Mouse (Mus musculus): ENCODE measurements around the gene Olfm2. TPM values are rescaled to one million over a fixed set of nuclear protein-coding genes. Genes with fewer than 3 reads are reported as not detected.

The Olfm2 gene
- polyA plus RNA-seq, 1 experiment from 2014 or later, result 202 TPM

DNA sequence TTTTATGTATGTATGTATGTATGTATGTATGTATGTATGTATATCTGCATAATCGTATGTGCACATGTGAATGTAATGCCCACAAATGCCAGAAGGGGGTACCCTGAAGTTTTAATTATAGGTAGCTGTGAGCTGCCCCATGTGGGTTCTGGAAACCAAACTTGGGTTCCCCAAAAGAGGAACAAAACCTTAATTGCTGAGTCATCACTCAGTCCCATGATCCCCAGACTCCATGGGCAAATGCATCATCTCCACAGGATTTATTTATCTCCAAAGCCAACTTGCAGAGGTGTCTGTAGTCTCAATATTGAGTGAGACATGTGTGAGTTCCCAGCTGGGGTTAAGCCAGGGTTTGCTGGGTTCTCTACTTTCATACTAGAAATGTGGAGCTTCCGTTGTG, 8.9 kb downstream of the Olfm2 start:
- Histone ChIP-seq H3K4me2 (ENCODE audit: low read depth, low read length) (no peak overlapping the region), H3K9me3 (ENCODE audit: control insufficient read depth, low read length) (no peaks in the 10 kb centered on the region), H3K9ac (replicated peaks; ENCODE audit: low read depth, low read length) (no peak overlapping the region), H3K36me3 (ENCODE audit: control insufficient read depth, insufficient read depth, low read length) (no peaks in the 10 kb centered on the region), H3K4me3 (ENCODE audit: low read depth, low read length) (no peak overlapping the region), H3K27ac (ENCODE audit: low read depth, low read length) (no peak overlapping the region), H3K27me3 (ENCODE audit: control insufficient read depth, insufficient read depth, low read length) (no peaks in the 10 kb centered on the region), H3K4me1 (ENCODE audit: control insufficient read depth, insufficient read depth, low read length) (no peaks in the 10 kb centered on the region)
- ATAC-seq (ENCODE audit: low read depth), result no peak
- 100% methylated on average over 2 of the region's 2 CpGs for WGBS

DNA sequence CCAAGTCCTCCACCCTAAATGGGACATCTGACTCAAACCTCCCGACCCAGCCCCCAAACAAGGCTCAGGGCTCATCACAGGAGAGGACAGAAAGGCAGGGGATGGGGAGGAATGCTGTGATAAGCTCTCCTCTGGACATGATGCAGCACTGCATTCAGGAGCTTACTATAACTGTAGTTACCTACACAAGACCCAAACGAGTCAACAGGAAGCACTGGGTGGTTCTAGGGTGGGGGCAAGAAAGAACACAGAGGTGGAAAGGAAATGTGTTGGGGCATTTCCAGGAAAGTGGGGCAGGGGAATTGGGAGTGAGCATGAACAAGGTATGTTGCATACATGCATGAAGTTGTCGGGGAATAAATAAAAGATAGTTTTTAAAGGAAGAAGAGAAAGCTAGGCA, 11.5 kb downstream of the Olfm2 start:
- no peaks in the 10 kb centered on the region for H3K27me3 ChIP-seq (ENCODE audit: control insufficient read depth, insufficient read depth, low read length)
- no peak overlapping the region for H3K4me3 ChIP-seq (ENCODE audit: low read depth, low read length)
- whole genome bisulfite sequencing, result 73% methylated on average over 3 of the region's 3 CpGs
- no peak for ATAC-seq (ENCODE audit: low read depth)
- H3K4me1 ChIP-seq (ENCODE audit: control insufficient read depth, insufficient read depth, low read length), result no peaks in the 10 kb centered on the region
- H3K9ac ChIP-seq (replicated peaks; ENCODE audit: low read depth, low read length), result no peak overlapping the region
- H3K36me3 ChIP-seq (ENCODE audit: control insufficient read depth, insufficient read depth, low read length), result no peaks in the 10 kb centered on the region
- no peak overlapping the region for H3K27ac ChIP-seq (ENCODE audit: low read depth, low read length)
- no peak overlapping the region for H3K4me2 ChIP-seq (ENCODE audit: low read depth, low read length)
- H3K9me3 ChIP-seq (ENCODE audit: control insufficient read depth, low read length), result no peaks in the 10 kb centered on the region

DNA sequence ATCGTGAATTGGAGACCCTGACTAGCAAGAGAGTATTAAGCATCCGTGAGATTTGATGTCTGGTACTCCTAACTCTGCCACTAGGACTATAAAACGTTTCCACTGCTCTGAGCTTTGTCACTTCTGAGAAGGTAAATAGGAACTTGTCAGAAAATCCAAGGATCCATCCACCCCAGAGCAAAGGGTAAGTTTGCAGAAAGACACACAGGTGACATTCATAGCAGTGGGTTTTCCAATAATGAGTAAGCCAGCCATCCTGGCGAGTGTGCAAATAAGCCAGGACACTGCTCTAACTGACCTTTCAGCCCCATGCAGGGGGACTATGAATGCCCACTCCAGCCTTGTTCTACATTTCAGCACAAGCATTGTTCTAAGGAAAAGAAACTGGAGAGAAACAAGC, 14.4 kb downstream of the Olfm2 start:
- peaks cover 6% of the 10 kb centered on the region for H3K4me1 ChIP-seq (ENCODE audit: control insufficient read depth, insufficient read depth, low read length)
- no peaks in the 10 kb centered on the region for H3K36me3 ChIP-seq (ENCODE audit: control insufficient read depth, insufficient read depth, low read length)
- no peak overlapping the region for H3K4me2 ChIP-seq (ENCODE audit: low read depth, low read length)
- 60% methylated on average over 4 of the region's 4 CpGs for WGBS
- H3K9ac ChIP-seq (replicated peaks; ENCODE audit: low read depth, low read length), result no peak overlapping the region
- no peaks in the 10 kb centered on the region for H3K9me3 ChIP-seq (ENCODE audit: control insufficient read depth, low read length)
- no peaks in the 10 kb centered on the region for H3K27me3 ChIP-seq (ENCODE audit: control insufficient read depth, insufficient read depth, low read length)
- ATAC-seq (ENCODE audit: low read depth), result no peak
- no peak overlapping the region for H3K27ac ChIP-seq (ENCODE audit: low read depth, low read length)
- H3K4me3 ChIP-seq (ENCODE audit: low read depth, low read length), result no peak overlapping the region

DNA sequence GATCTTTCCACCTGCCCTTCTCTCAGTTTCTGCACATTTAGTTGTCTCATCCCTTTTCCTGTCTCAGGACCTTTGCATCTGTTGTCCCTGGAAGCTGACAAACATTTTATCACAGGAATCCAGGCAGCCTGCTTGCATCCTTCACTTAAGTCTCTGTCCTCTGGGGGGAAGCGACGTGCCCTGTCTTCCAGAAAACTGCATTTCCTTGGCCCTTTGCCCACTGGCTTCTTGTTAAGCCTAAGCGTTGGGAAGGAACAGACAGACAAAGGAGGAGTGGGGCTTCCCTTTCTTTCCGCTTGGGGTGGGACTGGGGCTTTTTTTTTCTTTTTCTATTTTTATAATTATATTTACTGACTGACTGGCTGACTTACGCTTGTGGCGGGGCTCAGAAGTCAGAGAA, 16.7 kb downstream of the Olfm2 start:
- H3K27me3 ChIP-seq (ENCODE audit: control insufficient read depth, insufficient read depth, low read length), result no peaks in the 10 kb centered on the region
- H3K4me2 ChIP-seq (ENCODE audit: low read depth, low read length), result no peak overlapping the region
- H3K9me3 ChIP-seq (ENCODE audit: control insufficient read depth, low read length), result no peaks in the 10 kb centered on the region
- 58% methylated on average over 6 of the region's 6 CpGs for WGBS
- H3K4me1 ChIP-seq (ENCODE audit: control insufficient read depth, insufficient read depth, low read length), result peaks cover 19% of the 10 kb centered on the region
- H3K27ac ChIP-seq (ENCODE audit: low read depth, low read length), result no peak overlapping the region
- H3K4me3 ChIP-seq (ENCODE audit: low read depth, low read length), result no peak overlapping the region
- H3K9ac ChIP-seq (replicated peaks; ENCODE audit: low read depth, low read length), result no peak overlapping the region
- no peaks in the 10 kb centered on the region for H3K36me3 ChIP-seq (ENCODE audit: control insufficient read depth, insufficient read depth, low read length)
- ATAC-seq (ENCODE audit: low read depth), result no peak

DNA sequence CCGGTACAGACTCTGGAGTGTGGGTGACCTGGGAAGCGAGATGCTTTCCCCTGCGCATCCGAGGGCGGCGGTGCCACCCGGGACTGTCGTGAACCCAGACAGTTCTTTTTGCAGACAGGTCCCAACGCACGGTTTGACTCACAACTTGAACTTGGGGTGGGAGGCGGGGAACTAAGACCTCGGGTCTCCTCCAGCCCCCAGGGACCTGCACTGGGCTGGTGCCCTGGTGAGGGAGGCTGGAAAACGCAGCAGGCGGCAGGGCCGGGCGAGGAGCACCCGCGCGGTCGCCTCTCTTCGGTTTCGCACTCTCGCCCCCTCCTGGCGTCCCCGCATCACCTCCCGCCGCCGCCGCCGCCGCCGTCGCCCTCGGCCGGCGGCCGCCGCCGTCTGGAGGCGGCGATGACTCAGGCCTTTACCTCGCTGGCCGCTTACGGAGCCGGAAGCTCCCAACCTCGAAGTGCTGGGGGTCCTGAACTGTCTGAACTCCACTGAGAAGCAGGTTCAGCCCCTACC, 18.5 kb downstream of the Olfm2 start:
- Histone ChIP-seq H3K4me3 (ENCODE audit: low read depth, low read length) (peak overlapping the region; percentile 58), H3K4me2 (ENCODE audit: low read depth, low read length) (peak overlapping the region; percentile 98), H3K4me1 (ENCODE audit: control insufficient read depth, insufficient read depth, low read length) (peaks cover 19% of the 10 kb centered on the region), H3K27ac (ENCODE audit: low read depth, low read length) (0 out of 2 replicates have a peak overlapping the region, but pooled peaks have one; percentile 29), H3K9ac (replicated peaks; ENCODE audit: low read depth, low read length) (peak overlapping the region; percentile 76), H3K36me3 (ENCODE audit: control insufficient read depth, insufficient read depth, low read length) (no peaks in the 10 kb centered on the region), H3K27me3 (ENCODE audit: control insufficient read depth, insufficient read depth, low read length) (no peaks in the 10 kb centered on the region), H3K9me3 (ENCODE audit: control insufficient read depth, low read length) (no peaks in the 10 kb centered on the region)
- WGBS, result 0% methylated on average over 42 of the region's 46 CpGs
- ATAC-seq (ENCODE audit: low read depth), result peak; percentile 50

DNA sequence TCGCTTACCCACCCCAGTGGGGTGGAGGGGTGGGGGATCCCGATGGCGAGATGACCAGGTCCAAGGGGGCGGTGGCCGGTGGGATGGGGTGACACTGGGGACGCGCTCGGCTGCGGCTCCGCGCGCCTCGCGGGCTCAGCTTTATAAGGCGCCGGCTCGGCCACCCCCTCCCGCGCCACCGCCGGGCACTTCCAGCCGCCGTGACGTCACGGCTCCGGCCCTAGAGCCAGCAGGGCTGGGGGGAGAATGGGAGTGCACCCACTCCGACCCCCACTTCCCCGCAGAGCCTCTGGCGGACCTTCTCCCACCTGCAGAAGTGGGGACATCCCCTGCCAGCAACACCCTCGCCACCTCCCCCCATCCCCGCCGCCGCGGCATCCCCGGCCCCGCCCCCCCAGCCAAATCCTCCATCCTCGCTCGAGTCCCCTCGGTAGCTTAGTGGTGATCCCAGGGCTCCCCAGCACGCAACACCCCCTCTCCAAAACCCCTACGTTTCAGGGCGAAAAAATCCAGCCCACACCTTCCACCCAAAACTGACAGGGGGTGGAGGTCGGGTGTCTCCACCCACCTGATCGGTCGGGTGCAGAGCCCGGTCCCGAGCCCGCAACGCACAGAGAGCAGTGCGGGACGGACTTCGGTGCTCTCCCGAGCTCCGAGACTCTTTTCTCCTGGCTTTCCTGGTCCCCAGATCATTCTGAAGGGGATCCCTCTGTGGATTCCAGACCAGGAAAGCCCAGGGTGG, 19.1 kb downstream of the Olfm2 start:
- H3K9me3 ChIP-seq (ENCODE audit: control insufficient read depth, low read length), result no peaks in the 10 kb centered on the region
- H3K4me2 ChIP-seq (ENCODE audit: low read depth, low read length), result peak overlapping the region; percentile 98
- peak; percentile 48 for ATAC-seq (ENCODE audit: low read depth)
- no peaks in the 10 kb centered on the region for H3K36me3 ChIP-seq (ENCODE audit: control insufficient read depth, insufficient read depth, low read length)
- H3K9ac ChIP-seq (replicated peaks; ENCODE audit: low read depth, low read length), result peak overlapping the region; percentile 76
- H3K27me3 ChIP-seq (ENCODE audit: control insufficient read depth, insufficient read depth, low read length), result no peaks in the 10 kb centered on the region
- peak overlapping the region; percentile 58 for H3K4me3 ChIP-seq (ENCODE audit: low read depth, low read length)
- WGBS, result under 1% methylated on average over 50 of the region's 54 CpGs
- H3K27ac ChIP-seq (ENCODE audit: low read depth, low read length), result 0 out of 2 replicates have a peak overlapping the region, but pooled peaks have one; percentile 29
- H3K4me1 ChIP-seq (ENCODE audit: control insufficient read depth, insufficient read depth, low read length), result peaks cover 19% of the 10 kb centered on the region

DNA sequence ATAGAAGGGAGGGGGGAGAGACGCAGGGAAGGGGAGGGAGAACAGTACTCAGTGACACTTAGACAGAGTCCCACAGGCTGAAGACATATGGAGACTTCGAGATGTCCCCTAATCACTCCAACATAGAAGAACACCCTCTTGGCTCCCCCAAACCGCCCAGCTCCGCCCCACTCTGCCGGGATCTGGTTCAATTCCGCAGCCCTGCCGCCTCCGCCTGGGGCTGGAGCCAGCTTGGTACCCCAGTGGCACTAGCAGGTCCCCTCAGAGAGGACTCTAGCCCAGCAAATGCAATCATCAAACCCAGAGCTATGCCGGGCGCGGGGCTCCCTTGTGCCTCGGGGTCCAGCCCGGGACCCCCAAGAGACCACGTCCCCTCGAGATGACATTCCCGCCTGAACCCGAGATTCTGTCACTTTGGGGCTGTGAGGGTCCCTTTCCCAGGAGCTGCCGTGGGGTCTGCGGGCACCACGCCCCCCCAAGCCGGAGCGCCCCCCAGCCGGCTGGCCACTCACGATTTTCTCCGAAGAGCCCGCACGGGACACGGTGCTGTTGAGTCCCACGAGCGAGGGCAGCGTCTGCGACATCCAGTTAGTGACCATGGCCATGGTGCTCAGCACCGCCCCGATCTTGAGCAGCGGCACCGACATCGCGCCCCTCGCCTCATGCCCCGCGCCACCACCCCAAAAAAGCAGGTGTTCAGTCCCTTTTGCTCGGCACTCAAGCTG, 19.9 kb downstream of the Olfm2 start:
- H3K4me3 ChIP-seq (ENCODE audit: low read depth, low read length), result peak overlapping the region; percentile 58
- no peaks in the 10 kb centered on the region for H3K9me3 ChIP-seq (ENCODE audit: control insufficient read depth, low read length)
- H3K27ac ChIP-seq (ENCODE audit: low read depth, low read length), result 0 out of 2 replicates have a peak overlapping the region, but pooled peaks have one; percentile 29
- H3K36me3 ChIP-seq (ENCODE audit: control insufficient read depth, insufficient read depth, low read length), result no peaks in the 10 kb centered on the region
- no peaks in the 10 kb centered on the region for H3K27me3 ChIP-seq (ENCODE audit: control insufficient read depth, insufficient read depth, low read length)
- WGBS, result 2% methylated on average over 42 of the region's 42 CpGs
- H3K9ac ChIP-seq (replicated peaks; ENCODE audit: low read depth, low read length), result peak overlapping the region; percentile 76
- H3K4me1 ChIP-seq (ENCODE audit: control insufficient read depth, insufficient read depth, low read length), result peaks cover 25% of the 10 kb centered on the region
- peak overlapping the region; percentile 98 for H3K4me2 ChIP-seq (ENCODE audit: low read depth, low read length)
- ATAC-seq (ENCODE audit: low read depth), result peak; percentile 52

DNA sequence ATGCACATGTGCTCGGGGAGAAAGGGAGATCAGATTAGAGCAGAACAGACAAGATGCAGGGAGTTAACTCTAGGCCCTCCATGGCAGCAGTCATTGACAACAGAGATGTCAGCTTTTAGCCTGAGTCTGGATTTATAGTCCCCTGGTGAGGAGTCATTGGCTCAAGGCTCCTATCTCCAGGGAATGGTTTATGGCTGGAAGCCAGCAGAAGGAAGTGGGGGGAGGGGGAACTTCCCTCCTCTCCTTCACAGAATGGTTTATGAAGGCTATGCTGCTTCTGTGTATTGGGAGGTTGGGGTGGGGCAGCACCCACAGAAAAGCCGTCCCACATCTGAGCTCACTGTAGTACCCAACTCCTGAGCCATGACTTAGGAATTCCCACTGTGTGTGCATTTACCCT, 24.6 kb downstream of the Olfm2 start:
- Histone ChIP-seq H3K27ac (ENCODE audit: low read depth, low read length) (peak overlapping the region; percentile 45; the same call in 1 of the 2 replicates), H3K9me3 (ENCODE audit: control insufficient read depth, low read length) (no peaks in the 10 kb centered on the region), H3K36me3 (ENCODE audit: control insufficient read depth, insufficient read depth, low read length) (no peaks in the 10 kb centered on the region), H3K4me1 (ENCODE audit: control insufficient read depth, insufficient read depth, low read length) (peaks cover 20% of the 10 kb centered on the region), H3K27me3 (ENCODE audit: control insufficient read depth, insufficient read depth, low read length) (no peaks in the 10 kb centered on the region), H3K9ac (replicated peaks; ENCODE audit: low read depth, low read length) (no peak overlapping the region), H3K4me2 (ENCODE audit: low read depth, low read length) (no peak overlapping the region), H3K4me3 (ENCODE audit: low read depth, low read length) (no peak overlapping the region)
- ATAC-seq (ENCODE audit: low read depth), result peak; percentile 69
- 7% methylated on average over 2 of the region's 2 CpGs for WGBS

DNA sequence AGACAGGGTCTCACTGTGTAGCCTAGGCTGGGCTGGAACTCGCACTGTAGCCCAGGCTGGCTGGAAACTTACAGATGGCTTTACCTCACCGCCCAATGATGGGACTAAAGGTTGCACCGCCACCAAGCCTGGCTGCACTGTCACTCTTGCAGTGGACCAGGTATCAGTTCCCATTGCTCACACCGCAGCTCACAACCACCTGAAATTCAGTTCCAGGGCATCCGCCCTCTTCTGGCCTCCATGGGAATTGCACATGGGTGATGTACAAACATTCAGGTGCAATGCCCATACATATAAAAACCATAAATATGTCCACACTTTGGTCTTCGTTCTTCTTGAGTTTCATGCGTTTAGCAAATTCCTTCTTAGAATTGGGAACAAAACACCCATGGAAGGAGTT, 30.8 kb downstream of the Olfm2 start:
- Histone ChIP-seq H3K9me3 (ENCODE audit: control insufficient read depth, low read length) (no peaks in the 10 kb centered on the region; the same call in 1 of the 2 replicates), H3K4me3 (ENCODE audit: low read depth, low read length) (no peak overlapping the region), H3K27me3 (ENCODE audit: control insufficient read depth, insufficient read depth, low read length) (no peaks in the 10 kb centered on the region), H3K4me2 (ENCODE audit: low read depth, low read length) (no peak overlapping the region), H3K36me3 (ENCODE audit: control insufficient read depth, insufficient read depth, low read length) (no peaks in the 10 kb centered on the region), H3K4me1 (ENCODE audit: control insufficient read depth, insufficient read depth, low read length) (peaks cover 14% of the 10 kb centered on the region; the same call in 1 of the 2 replicates), H3K9ac (replicated peaks; ENCODE audit: low read depth, low read length) (no peak overlapping the region), H3K27ac (ENCODE audit: low read depth, low read length) (no peak overlapping the region)
- WGBS, result 73% methylated on average over 7 of the region's 7 CpGs
- no peak for ATAC-seq (ENCODE audit: low read depth)
